Mouse (Mus musculus): ENCODE measurements around the gene Klhl32.

GRCm38 (mm10) chr4:24797868-24798267 lies 53.1 kb downstream of the Klhl32 start:
- TF ChIP-seq SIN3A (IDR thresholded peaks at IDR 0.05; ENCODE audit: low read length): no peak
- no peak for TF ChIP-seq CTCF (IDR thresholded peaks at IDR 0.05 in 2 of 3, conservative IDR thresholded peaks at IDR 0.05 in 1 of 3; ENCODE audit: control insufficient read depth in 1 of 3, insufficient read depth in 1 of 3, low read depth in 2 of 3, low read length in 3 of 3, poor library complexity in 1 of 3, severe bottlenecking in 1 of 3)
- no peak for TF ChIP-seq TBP (IDR thresholded peaks at IDR 0.05; ENCODE audit: low read depth, low read length)
- no peak for TF ChIP-seq POLR2AphosphoS2 (IDR thresholded peaks at IDR 0.05; ENCODE audit: low read length)
- TF ChIP-seq TAL1 (IDR thresholded peaks at IDR 0.05; ENCODE audit: low read length): no peak
- no peak for TF ChIP-seq ZMIZ1 (IDR thresholded peaks at IDR 0.05; ENCODE audit: low read depth, low read length)
